Mouse (Mus musculus): Measurements from ENCODE around the gene Stard7.

DNA sequence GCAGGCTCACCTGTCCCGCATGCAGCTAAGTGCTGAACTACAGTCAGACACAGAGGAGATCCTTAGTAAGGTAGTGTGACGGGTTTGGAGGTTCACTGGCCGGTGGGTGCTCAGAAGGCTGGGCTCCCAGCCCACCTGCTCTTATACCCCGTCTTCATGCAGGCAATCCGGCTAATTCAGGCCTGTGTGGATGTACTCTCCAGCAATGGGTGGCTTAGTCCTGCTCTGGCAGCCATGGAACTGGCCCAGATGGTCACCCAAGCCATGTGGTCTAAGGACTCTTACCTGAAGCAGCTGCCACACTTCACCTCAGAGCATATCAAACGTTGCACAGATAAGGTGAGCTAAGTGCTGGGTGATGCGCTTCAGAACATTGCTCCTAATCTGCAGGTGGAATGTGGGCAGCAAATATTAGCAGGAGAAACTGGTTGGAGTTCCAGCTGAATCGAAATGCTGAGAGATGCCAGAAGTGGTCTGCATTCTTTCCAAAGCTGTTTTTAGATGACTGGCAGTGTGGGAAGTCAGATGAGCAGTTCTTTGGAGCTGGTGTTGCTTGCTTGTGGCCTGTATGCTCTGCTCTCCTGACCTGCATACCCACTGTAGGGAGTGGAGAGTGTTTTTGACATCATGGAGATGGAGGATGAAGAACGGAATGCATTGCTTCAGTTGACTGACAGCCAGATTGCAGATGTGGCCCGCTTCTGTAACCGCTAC is 32.0 kb upstream of the Stard7 start:
- TF ChIP-seq EP300 (IDR thresholded peaks at IDR 0.05) (no peak), CTCF (IDR thresholded peaks at IDR 0.05) (no peak)
